Mouse (Mus musculus) CH12.LX (cell line): ENCODE results near the gene Hist1h1b. TPM values are rescaled to one million over a fixed set of nuclear protein-coding genes. Genes with fewer than 3 reads are reported as not detected.
A peak's percentile ranks its signal among the peaks of the same experiment; 100 is the strongest.
"Not testable (repeated sequence)": the region's sequence is repeated elsewhere in the genome, so short reads cannot be mapped to it uniquely, and the experiment has no call there.

Source experiments
- DNase-seq: peaks from one replicate; pipeline ENCODE4 v3.0.0-alpha.2; 2013; ENCODE audit errors: extremely low read depth
- H3K27ac ChIP-seq: 2 replicates; pipeline ENCODE4 v1.5.1; 2012; ENCODE audit warnings: low read depth, mild to moderate bottlenecking, control low read depth, moderate library complexity; ENCODE audit not compliant: insufficient read depth
- H3K27me3 ChIP-seq: replicated peaks from 2 replicates; pipeline ENCODE3; 2012; ENCODE audit warnings: inconsistent platforms
- H3K36me3 ChIP-seq, 2 experiments: replicated peaks in 1 of 2; 2 replicates each; pipeline versions ENCODE3 to v1.6.1; 2012; ENCODE audit warnings: inconsistent platforms in 1 of 2, low read length in 1 of 2, mild to moderate bottlenecking in 1 of 2, mixed read lengths in 1 of 2, moderate library complexity in 1 of 2; ENCODE audit not compliant: control insufficient read depth in 1 of 2, insufficient read depth in 1 of 2
- H3K4me1 ChIP-seq, 2 experiments: 2 replicates each; pipeline ENCODE4 v1.6.1; 2012; ENCODE audit warnings: inconsistent platforms in 1 of 2, moderate library complexity in 1 of 2; ENCODE audit not compliant: insufficient read depth in 2 of 2, control insufficient read depth in 1 of 2
- H3K4me2 ChIP-seq: 2 replicates; pipeline ENCODE4 v1.6.1; 2012; ENCODE audit warnings: low read depth, mild to moderate bottlenecking, control low read depth; ENCODE audit not compliant: poor library complexity, insufficient read depth, severe bottlenecking
- H3K4me3 ChIP-seq, 3 experiments: fragments of 150-350 bp in 1 of 3; sonication (generic) in 1 of 3; replicated peaks in 1 of 3; 2 replicates each; pipeline versions ENCODE3 to v1.5.1; 2011 to 2012; ENCODE audit warnings: low read depth in 2 of 3, low read length in 2 of 3, mild to moderate bottlenecking in 2 of 3, moderate library complexity in 2 of 3, control low read depth in 1 of 3, improper control_type of control experiment in 1 of 3, inconsistent platforms in 1 of 3, mixed read lengths in 1 of 3; ENCODE audit not compliant: poor library complexity in 1 of 3
- H3K79me2 ChIP-seq: replicated peaks from 2 replicates; pipeline ENCODE4 v1.6.1; 2012; ENCODE audit warnings: mild to moderate bottlenecking, moderate library complexity; ENCODE audit not compliant: control insufficient read depth, poor library complexity, insufficient read depth, severe bottlenecking; ENCODE audit errors: extremely low read depth
- H3K9ac ChIP-seq: 2 replicates; pipeline ENCODE4 v1.6.1; 2012; ENCODE audit warnings: low read depth, mild to moderate bottlenecking, control low read depth, moderate library complexity; ENCODE audit not compliant: insufficient read depth
- H3K9me3 ChIP-seq: replicated peaks from 2 replicates; pipeline ENCODE3; 2012; ENCODE audit warnings: low read length, inconsistent platforms, mixed read lengths
- BHLHE40 ChIP-seq: IDR thresholded peaks from 2 replicates; pipeline ENCODE4 v1.6.1; 2011; ENCODE audit warnings: mild to moderate bottlenecking, low read depth, low read length, improper control_type of control experiment
- CHD2 ChIP-seq: IDR thresholded peaks from 2 replicates; pipeline ENCODE4 v1.6.1; 2011; ENCODE audit warnings: low read length, improper control_type of control experiment
- E2F4 ChIP-seq: IDR thresholded peaks from 2 replicates; pipeline ENCODE4 v1.6.1; 2011; ENCODE audit warnings: low read depth, low read length, improper control_type of control experiment; ENCODE audit not compliant: insufficient replicate concordance
- ELF1 ChIP-seq: IDR thresholded peaks from 2 replicates; pipeline ENCODE4 v1.6.1; 2014; ENCODE audit warnings: low read depth, mild to moderate bottlenecking, inconsistent platforms, low read length, improper control_type of control experiment
- GABPA ChIP-seq: IDR thresholded peaks from 2 replicates; pipeline ENCODE4 v1.6.1; 2012; ENCODE audit warnings: low read depth, low read length, improper control_type of control experiment, inconsistent platforms; ENCODE audit not compliant: insufficient replicate concordance
- HCFC1 ChIP-seq: IDR thresholded peaks from 2 replicates; pipeline ENCODE4 v1.6.1; 2012; ENCODE audit warnings: low read depth, mild to moderate bottlenecking, inconsistent platforms, low read length, improper control_type of control experiment
- IRF4 ChIP-seq: IDR thresholded peaks from 2 replicates; pipeline ENCODE4 v1.6.1; 2014; ENCODE audit warnings: low read depth, mild to moderate bottlenecking, inconsistent platforms, low read length, improper control_type of control experiment
- JUN ChIP-seq: IDR thresholded peaks from 2 replicates; pipeline ENCODE4 v1.6.1; 2011; ENCODE audit warnings: low read depth, mild to moderate bottlenecking, low read length, improper control_type of control experiment, moderate library complexity; ENCODE audit not compliant: insufficient read depth
- KAT2A ChIP-seq: IDR thresholded peaks from 2 replicates; pipeline ENCODE4 v1.6.1; 2012; ENCODE audit warnings: low read length, improper control_type of control experiment, inconsistent platforms; ENCODE audit not compliant: insufficient replicate concordance
- MEF2A ChIP-seq: IDR thresholded peaks from 2 replicates; pipeline ENCODE4 v1.6.1; 2014; ENCODE audit warnings: low read depth, mild to moderate bottlenecking, inconsistent platforms, low read length, improper control_type of control experiment, borderline replicate concordance
- MXI1 ChIP-seq: IDR thresholded peaks from 2 replicates; pipeline ENCODE4 v1.6.1; 2011; ENCODE audit warnings: mild to moderate bottlenecking, low read depth, low read length, improper control_type of control experiment
- NELFE ChIP-seq: IDR thresholded peaks from 2 replicates; pipeline ENCODE4 v1.6.1; 2011; ENCODE audit warnings: low read depth, low read length, improper control_type of control experiment
- PAX5 ChIP-seq: IDR thresholded peaks from 2 replicates; pipeline ENCODE4 v1.6.1; 2012; ENCODE audit warnings: low read length, inconsistent platforms, mixed read lengths
- POLR2A ChIP-seq: IDR thresholded peaks from 2 replicates; pipeline ENCODE4 v1.6.1; 2011; ENCODE audit warnings: low read depth, mild to moderate bottlenecking, improper control_type of control experiment, low read length
- POLR2AphosphoS2 ChIP-seq: IDR thresholded peaks from 2 replicates; pipeline ENCODE4 v1.6.1; 2011; ENCODE audit warnings: low read depth, low read length, improper control_type of control experiment
- RCOR1 ChIP-seq: conservative IDR thresholded peaks from 2 replicates; pipeline ENCODE4 v1.6.1; 2012; ENCODE audit warnings: low read depth, mild to moderate bottlenecking, inconsistent platforms, low read length, improper control_type of control experiment
- SIN3A ChIP-seq: IDR thresholded peaks from 2 replicates; pipeline ENCODE4 v1.6.1; 2012; ENCODE audit warnings: low read length, improper control_type of control experiment, inconsistent platforms
- SMC3 ChIP-seq: IDR thresholded peaks from 2 replicates; pipeline ENCODE4 v1.6.1; 2011; ENCODE audit warnings: low read depth, low read length, improper control_type of control experiment
- TBP ChIP-seq: conservative IDR thresholded peaks from 2 replicates; pipeline ENCODE4 v1.6.1; 2011; ENCODE audit warnings: low read depth, low read length, improper control_type of control experiment
- TCF12 ChIP-seq: IDR thresholded peaks from 2 replicates; pipeline ENCODE4 v1.6.1; 2014; ENCODE audit warnings: low read depth, mild to moderate bottlenecking, inconsistent platforms, low read length, improper control_type of control experiment
- UBTF ChIP-seq: IDR thresholded peaks from 2 replicates; pipeline ENCODE4 v1.6.1; 2012; ENCODE audit warnings: low read depth, mild to moderate bottlenecking, inconsistent platforms, low read length, improper control_type of control experiment, moderate library complexity
- USF2 ChIP-seq: conservative IDR thresholded peaks from 2 replicates; pipeline ENCODE4 v1.6.1; 2011; ENCODE audit warnings: low read depth, low read length, improper control_type of control experiment
- ZMIZ1 ChIP-seq: IDR thresholded peaks from 2 replicates; pipeline ENCODE4 v1.6.1; 2012; ENCODE audit warnings: low read depth, mild to moderate bottlenecking, inconsistent platforms, low read length, improper control_type of control experiment
- dilution Hi-C: fragments of 300-500 bp; cut with MboI; formaldehyde crosslinking; loops from 2 replicates; pipeline ENCODE4 v1.14.3; 2020; ENCODE audit warnings: low sequenced_read_pairs; ENCODE audit not compliant: extremely low pct_unique_long_range_greater_than_20kb, extremely low pct_ligation_motif_present
- in situ Hi-C: fragments of 300-500 bp; cut with MboI; formaldehyde crosslinking; loops from 3 replicates; pipeline ENCODE4 v1.14.3; 2019; ENCODE audit warnings: low sequenced_read_pairs, low pct_ligation_motif_present, low pct_unique_long_range_greater_than_20kb, mixed read lengths
- polyA plus RNA-seq: library from polyadenylated mRNA; unstranded; fragments of >175 nt; gene quantifications from 2 replicates; pipeline ENCODE4 v1.2.1, GENCODE M21; 2012; ENCODE audit warnings: low read depth; ENCODE audit not compliant: insufficient read length
- total RNA-seq, 2 experiments: library from RNA; depleted of rRNA; stranded (reverse); fragments of 300-350 nt in 1 of 2; fragments of >200 nt in 1 of 2; gene quantifications; 2 replicates each; pipeline ENCODE4 v1.2.3; 2012 to 2014

Hist1h1b gene
- total and polyA plus RNA-seq, 3 experiments = 1.9 to 1,032 (median 16.6) TPM

- in situ Hi-C loops = loop anchor here (10.0 to 25.0 kb wide), 2 partner anchors 290 to 1817 kb away; partner anchors contain the start of genes Hist1h1d, Hist1h2ad, Hist1h2ae and Hist1h2ah
- no peak overlapping the region for H3K9ac ChIP-seq
- dilution Hi-C loops = no loop called here
- H3K9me3 ChIP-seq = no peaks in the 10 kb centered on the region
- DNase-seq = no peak
- no peaks in the 10 kb centered on the region for H3K79me2 ChIP-seq
- no peak for TF ChIP-seq TCF12
- TF ChIP-seq SMC3 = no peak
- no peak for TF ChIP-seq MXI1
- no peak for TF ChIP-seq ELF1
- no peak for TF ChIP-seq BHLHE40
- TF ChIP-seq JUN = no peak
- no peak for TF ChIP-seq TBP
- no peak for TF ChIP-seq PAX5
- TF ChIP-seq HCFC1 = no peak
- no peak for TF ChIP-seq GABPA
- TF ChIP-seq POLR2A = no peak
- TF ChIP-seq, all 38 proteins: peak for 0
- Histone ChIP-seq H3K4me1 (no peaks in the 10 kb centered on the region; a peak in 1 of 4 replicates), H3K4me2 (no peak overlapping the region), H3K27me3 (no peaks in the 10 kb centered on the region), H3K36me3 (no peaks in the 10 kb centered on the region), H3K4me3 (no peak overlapping the region), H3K27ac (no peak overlapping the region)
Measured at GRCm38 (mm10) chr13:21745006-21745405, 35.4 kb downstream of the Hist1h1b start.

DNA sequence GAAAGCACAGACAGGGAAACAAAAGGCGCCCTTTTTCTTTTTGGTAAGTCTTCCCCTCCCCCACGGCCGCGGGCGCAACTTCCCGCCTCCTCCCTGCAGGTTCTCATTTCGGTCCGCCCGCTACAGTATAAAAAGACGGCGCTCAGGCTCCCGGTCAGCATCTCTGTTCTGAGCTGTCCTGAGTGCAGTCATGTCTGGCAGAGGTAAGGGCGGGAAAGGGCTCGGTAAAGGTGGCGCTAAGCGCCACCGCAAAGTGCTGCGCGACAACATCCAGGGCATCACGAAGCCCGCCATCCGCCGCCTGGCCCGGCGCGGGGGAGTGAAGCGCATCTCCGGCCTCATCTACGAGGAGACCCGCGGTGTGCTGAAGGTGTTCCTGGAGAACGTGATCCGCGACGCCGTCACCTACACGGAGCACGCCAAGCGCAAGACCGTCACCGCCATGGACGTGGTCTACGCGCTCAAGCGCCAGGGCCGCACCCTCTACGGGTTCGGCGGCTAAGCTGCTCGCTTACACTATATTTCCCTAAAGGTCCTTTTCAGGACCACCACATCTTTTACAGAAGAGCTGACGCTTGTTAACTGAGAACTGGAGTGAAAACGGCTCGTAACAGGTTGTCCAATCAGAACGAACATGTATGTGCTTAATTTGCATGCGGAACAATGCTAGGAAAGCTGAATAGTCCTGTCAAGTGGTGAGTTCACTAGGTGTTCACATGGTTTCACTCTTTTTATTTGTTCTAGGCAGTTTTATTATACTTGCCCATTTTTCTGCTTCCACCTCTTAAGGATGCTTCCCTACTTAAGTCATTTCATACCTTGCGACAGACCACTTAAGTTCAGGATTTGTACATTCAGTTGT is 45.3 kb downstream of the Hist1h1b start, which contains the start of gene Hist1h4j:
Gene Hist1h4j (plus strand): TSS at position 159 of the 862 bp plus-strand sequence.
- H3K4me1 ChIP-seq = peaks cover 7 to 26% of the 10 kb centered on the region in 2 experiments; a peak in 3 of 4 replicates
- TF ChIP-seq TCF12 (peak; percentile 72), UBTF (peak; percentile 96), E2F4 (peak; percentile 91), POLR2AphosphoS2 (peak; percentile 100), ZMIZ1 (peak; percentile 99), SIN3A (peak; percentile 42; the same call in 1 of the 2 replicates), KAT2A (0 out of 2 replicates have a peak, but pooled peaks have one; percentile 9), TBP (peak; percentile 96), USF2 (peak; percentile 44; the same call in 1 of the 2 replicates), BHLHE40 (peak; percentile 42; the same call in 1 of the 2 replicates), POLR2A (peak; percentile 98), SMC3 (peak; percentile 2), HCFC1 (peak; percentile 79), CHD2 (peak; percentile 86), MEF2A (peak; percentile 43; the same call in 1 of the 2 replicates), IRF4 (peak; percentile 36; the same call in 1 of the 2 replicates), ELF1 (peak; percentile 36; the same call in 1 of the 2 replicates), NELFE (peak; percentile 99), RCOR1 (peak; percentile 86; the same call in 1 of the 2 replicates)
- H3K4me2 ChIP-seq = peak within 1 kb of the TSS; percentile 90
- dilution Hi-C loops, H3K36me3 ChIP-seq, H3K9me3 ChIP-seq, H3K79me2 ChIP-seq, H3K27me3 ChIP-seq: not testable (repeated sequence)
- H3K4me3 ChIP-seq = peak within 1 kb of the TSS; percentile 38 to 62 (median 42)
- peak within 1 kb of the TSS; percentile 91 for H3K27ac ChIP-seq
- H3K9ac ChIP-seq = peak within 1 kb of the TSS; percentile 76
- peak; percentile 93 for DNase-seq
- in situ Hi-C loops = loop anchor here (25.0 kb wide), 1 partner anchor 1827 kb away; the partner anchor contains the start of genes Hist1h1d, Hist1h2ad, Hist1h2ae and Hist1h2bf
